Mouse (Mus musculus) embryonic fibroblast, embryonic 13.5 days (primary cell): ENCODE measurements at regions not wholly inside any gene's neighbourhood (a gene's known extent, or its start where the extent isn't known, plus 50 kb on each side); places are given as distances from the start of the nearest gene placed in this dataset.

Experiments
- H3K27ac ChIP-seq: 2 replicates; pipeline ENCODE4 v1.5.1; 2012; ENCODE audit warnings: low read length, control low read depth, inconsistent platforms; ENCODE audit not compliant: insufficient read depth
- H3K4me1 ChIP-seq: 2 replicates; pipeline ENCODE4 v1.6.1; 2011; ENCODE audit warnings: low read length; ENCODE audit not compliant: control insufficient read depth, insufficient read depth
- H3K4me3 ChIP-seq: 2 replicates; pipeline ENCODE4 v1.5.1; 2011; ENCODE audit warnings: mild to moderate bottlenecking, control low read depth, low read length; ENCODE audit not compliant: insufficient read depth
- CTCF ChIP-seq: IDR thresholded peaks from 2 replicates; pipeline ENCODE4 v1.5.1; 2011; ENCODE audit warnings: mild to moderate bottlenecking, control low read depth, low read length, moderate library complexity, borderline replicate concordance; ENCODE audit not compliant: insufficient read depth
- POLR2A ChIP-seq: IDR thresholded peaks from 2 replicates; pipeline ENCODE4 v1.6.1; 2011; ENCODE audit warnings: low read depth, mild to moderate bottlenecking, control low read depth, low read length, moderate library complexity

DNA sequence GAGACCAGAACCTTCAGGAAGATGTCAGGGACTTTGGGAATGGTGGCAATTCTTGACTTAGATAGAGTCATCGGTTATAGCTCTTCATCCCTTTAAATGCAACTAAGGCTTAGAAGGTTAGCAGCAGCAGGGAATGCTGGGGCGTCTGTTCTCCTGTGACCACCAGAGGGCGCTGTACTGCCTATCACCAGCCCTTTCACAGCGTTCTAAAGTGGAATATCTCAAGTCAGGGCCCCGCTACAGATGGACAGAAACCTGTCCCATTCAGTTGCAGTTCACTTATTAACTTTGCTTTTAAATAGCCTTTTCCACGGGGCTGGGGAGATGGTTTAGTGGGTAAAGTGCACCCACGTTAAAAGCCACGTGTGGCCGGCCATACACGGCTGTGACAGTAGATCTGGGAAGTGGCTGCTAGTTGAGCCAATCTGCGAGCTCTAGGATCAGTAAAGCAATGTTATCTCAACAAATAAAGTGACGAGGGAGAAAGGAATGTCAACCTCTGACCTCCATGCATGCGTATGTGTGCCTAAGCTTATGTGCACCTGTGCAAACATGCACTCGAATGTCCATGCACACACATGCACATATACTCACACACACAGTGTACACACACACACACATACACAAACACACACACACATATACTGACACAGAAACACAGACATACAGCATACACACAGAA, 104.3 kb downstream of the Fam168b start:
- TF ChIP-seq CTCF (peak; percentile 56; the same call in 1 of the 2 replicates), POLR2A (no peak)
- no peak overlapping the region for H3K4me3 ChIP-seq
- H3K27ac ChIP-seq, result no peak overlapping the region
- H3K4me1 ChIP-seq, result no peaks in the 10 kb centered on the region

DNA sequence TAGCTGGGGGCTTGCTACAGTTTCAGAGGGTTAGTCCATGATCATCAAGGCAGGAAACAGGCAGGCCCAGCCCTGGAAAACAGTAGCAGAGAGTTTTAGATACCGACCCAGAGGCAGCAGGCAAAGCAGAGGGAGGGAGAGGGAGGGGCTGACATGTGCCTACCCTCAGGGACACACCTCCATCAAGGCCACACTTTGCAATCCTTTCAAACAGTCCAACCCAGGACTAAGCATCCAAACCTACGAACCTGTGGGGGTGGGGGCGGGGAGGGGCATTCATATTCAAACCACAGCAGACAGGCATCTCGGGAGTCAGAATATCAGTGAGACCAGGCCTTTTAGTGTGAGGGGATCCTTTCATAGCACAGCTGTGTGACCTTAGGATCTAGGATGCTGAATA, 103.2 kb downstream of the Fam168b start:
- H3K4me1 ChIP-seq, result no peaks in the 10 kb centered on the region
- TF ChIP-seq POLR2A, result no peak
- TF ChIP-seq CTCF, result no peak
- H3K4me3 ChIP-seq, result no peak overlapping the region
- no peak overlapping the region for H3K27ac ChIP-seq

- Histone ChIP-seq H3K4me3 (no peak overlapping the region), H3K4me1 (no peaks in the 10 kb centered on the region), H3K27ac (no peak overlapping the region)
- TF ChIP-seq CTCF (no peak), POLR2A (no peak)
These were observed 102.0 kb downstream of the Fam168b start for GRCm38 (mm10) chr1:34740891-34741290.

DNA sequence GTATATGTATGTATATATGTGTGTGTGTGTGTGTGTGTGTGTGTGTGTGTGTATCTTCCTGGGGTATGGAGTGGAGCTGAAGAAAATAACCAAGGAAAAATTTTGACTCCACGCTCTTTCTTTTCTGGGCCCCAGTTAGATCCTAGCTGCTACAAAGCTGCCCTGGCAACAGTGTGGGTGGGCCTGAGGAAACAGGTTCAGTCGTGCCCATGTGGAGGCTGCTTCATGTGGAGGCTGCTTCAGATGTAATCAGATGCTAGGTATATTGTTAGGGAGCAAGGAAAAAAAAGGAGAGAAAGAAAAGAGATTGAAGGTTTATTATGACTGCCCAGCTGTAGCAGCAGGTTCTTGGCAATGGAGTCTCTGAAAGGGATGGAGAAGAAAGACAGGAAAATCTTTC, 100.6 kb downstream of the Fam168b start:
- Histone ChIP-seq H3K4me1 (no peaks in the 10 kb centered on the region), H3K4me3 (no peak overlapping the region), H3K27ac (no peak overlapping the region)
- TF ChIP-seq CTCF, result no peak
- no peak for TF ChIP-seq POLR2A

- no peaks in the 10 kb centered on the region for H3K4me1 ChIP-seq
- no peak for TF ChIP-seq POLR2A
- no peak for TF ChIP-seq CTCF
- H3K4me3 ChIP-seq, result no peak overlapping the region
- no peak overlapping the region for H3K27ac ChIP-seq
These were observed 97.0 kb downstream of the Fam168b start for GRCm38 (mm10) chr1:34745881-34746280.

- no peaks in the 10 kb centered on the region for H3K4me1 ChIP-seq
These were observed 93.5 kb downstream of the Fam168b start for GRCm38 (mm10) chr1:34749161-34750040.

GRCm38 (mm10) chr1:34750061-34751054, 92.5 kb downstream of the Fam168b start:
- Histone ChIP-seq H3K4me3 (peak overlapping the region; percentile 38), H3K27ac (no peak overlapping the region), H3K4me1 (no peaks in the 10 kb centered on the region)
- TF ChIP-seq POLR2A (no peak), CTCF (no peak)

More at GRCm38 (mm10) chr1:34749161-34750040, 93.5 kb downstream of the Fam168b start:
- H3K4me3 ChIP-seq, result no peak overlapping the region
- no peak for TF ChIP-seq POLR2A
- no peak for TF ChIP-seq CTCF
- no peak overlapping the region for H3K27ac ChIP-seq

DNA sequence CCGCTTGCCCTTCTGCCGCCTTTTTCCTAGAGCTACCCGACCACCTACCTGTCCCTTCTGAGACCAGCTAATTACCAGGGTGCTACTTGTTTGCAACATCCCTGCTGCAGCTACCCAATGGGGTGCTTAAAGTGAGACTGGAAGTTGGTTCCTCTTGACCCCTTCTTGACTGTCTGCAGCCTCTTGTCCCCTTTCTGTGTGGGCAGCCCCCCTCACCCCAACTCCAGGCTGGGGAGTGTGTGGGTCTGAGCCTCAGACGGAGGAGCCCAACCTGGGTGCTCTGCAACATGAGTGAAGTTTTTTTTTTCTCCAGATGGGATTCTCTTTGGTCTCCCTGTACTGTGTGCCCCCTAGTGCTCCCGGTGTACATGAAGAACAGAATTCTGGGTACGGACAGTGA, 91.7 kb downstream of the Fam168b start:
- TF ChIP-seq POLR2A (no peak), CTCF (no peak)
- Histone ChIP-seq H3K27ac (no peak overlapping the region), H3K4me1 (no peaks in the 10 kb centered on the region), H3K4me3 (no peak overlapping the region)

DNA sequence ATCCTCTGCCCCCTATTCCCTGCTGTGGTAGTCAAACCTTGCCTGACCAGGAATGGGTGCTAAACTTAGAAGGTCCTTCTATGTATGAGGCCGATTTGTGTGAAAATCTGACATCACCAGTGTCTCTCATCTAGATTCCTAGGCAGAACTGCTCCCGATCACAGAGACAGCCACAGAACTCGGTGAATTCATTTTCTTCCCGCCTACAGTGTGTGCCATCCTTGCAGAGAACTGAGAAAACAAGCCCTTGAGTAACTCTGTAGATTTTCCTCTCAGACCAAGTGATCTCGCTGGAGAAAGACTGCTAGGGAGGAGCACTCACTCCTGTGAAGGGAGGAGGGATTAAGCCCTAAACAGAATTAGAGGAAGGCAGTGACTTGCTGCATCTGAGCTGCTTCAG, 89.3 kb downstream of the Fam168b start:
- Histone ChIP-seq H3K4me1 (no peaks in the 10 kb centered on the region), H3K4me3 (no peak overlapping the region), H3K27ac (no peak overlapping the region)
- TF ChIP-seq POLR2A (no peak), CTCF (no peak)
